Mouse (Mus musculus): Measurements from ENCODE around the gene Cnga1. TPM values are rescaled to one million over a fixed set of nuclear protein-coding genes. Genes with fewer than 3 reads are reported as not detected.
"Not testable (repeated sequence)": the region's sequence is repeated elsewhere in the genome, so short reads cannot be mapped to it uniquely, and the experiment has no call there.

The Cnga1 gene
- total RNA-seq, 2 experiments from 2014 or later: not detected

- intact Hi-C loops (cut with DNase I): no loop called here
- DNase-seq (ENCODE audit: low spot score): no peak
Measured at GRCm38 (mm10) chr5:72646131-72646530, 2.1 kb upstream of the Cnga1 start.

- intact Hi-C loops (cut with DNase I): no loop called here
- no peak for DNase-seq (ENCODE audit: low spot score)
Measured at GRCm38 (mm10) chr5:72643655-72644054, 420 bp downstream of the Cnga1 start.

GRCm38 (mm10) chr5:72640072-72640471 lies 4.0 kb downstream of the Cnga1 start:
- DNase-seq (ENCODE audit: low spot score): no peak
- intact Hi-C loops (cut with DNase I): no loop called here

GRCm38 (mm10) chr5:72636576-72636975 lies 7.5 kb downstream of the Cnga1 start:
- intact Hi-C loops (cut with DNase I): no loop called here
- no peak for DNase-seq (ENCODE audit: low spot score)

GRCm38 (mm10) chr5:72636122-72636521 lies 8.0 kb downstream of the Cnga1 start:
- no peak for DNase-seq (ENCODE audit: low spot score)
- intact Hi-C loops (cut with DNase I): no loop called here

- DNase-seq (ENCODE audit: low spot score): no peak
- intact Hi-C loops (cut with DNase I): no loop called here
Measured at GRCm38 (mm10) chr5:72634791-72635271, 9.2 kb downstream of the Cnga1 start.

- intact Hi-C loops (cut with DNase I): no loop called here
- no peak for DNase-seq (ENCODE audit: low spot score)
Measured at GRCm38 (mm10) chr5:72630026-72630425, 14.0 kb downstream of the Cnga1 start.

- no peak for DNase-seq (ENCODE audit: low spot score)
- intact Hi-C loops (cut with DNase I): no loop called here
Measured at GRCm38 (mm10) chr5:72621022-72621421, 23.1 kb downstream of the Cnga1 start.

GRCm38 (mm10) chr5:72617413-72617812 lies 26.7 kb downstream of the Cnga1 start:
- DNase-seq (ENCODE audit: low spot score): no peak
- intact Hi-C loops (cut with DNase I): no loop called here

GRCm38 (mm10) chr5:72603138-72603537 lies 40.9 kb downstream of the Cnga1 start:
- intact Hi-C loops (cut with DNase I): no loop called here
- DNase-seq (ENCODE audit: low spot score): no peak

- intact Hi-C loops (cut with DNase I): loop anchor here (2.0 kb wide), 1 partner anchor 250 kb away; no protein-coding TSS in a partner anchor
- DNase-seq (ENCODE audit: low spot score): peak; percentile 6
Measured at GRCm38 (mm10) chr5:72601006-72601405, 43.1 kb downstream of the Cnga1 start.

- DNase-seq (ENCODE audit: low spot score): no peak
- intact Hi-C loops (cut with DNase I): loop anchor here (5.0 kb wide), 1 partner anchor 420 kb away; the partner anchor contains the start of gene Slc10a4
Measured at GRCm38 (mm10) chr5:72587192-72587681, 56.8 kb downstream of the Cnga1 start, which contains the start of gene Gm5868. Gm5868 (minus strand) TSS chr5:72587551.

- intact Hi-C loops (cut with DNase I): loop anchor here (5.0 kb wide), 1 partner anchor 421 kb away; the partner anchor contains the start of gene Slc10a4
- DNase-seq (ENCODE audit: low spot score): not testable (repeated sequence)
Measured at GRCm38 (mm10) chr5:72586667-72587191, 57.3 kb downstream of the Cnga1 start.

GRCm38 (mm10) chr5:72586122-72586521 lies 58.0 kb downstream of the Cnga1 start:
- not testable (repeated sequence) for DNase-seq (ENCODE audit: low spot score)
- intact Hi-C loops (cut with DNase I): loop anchor here (5.0 kb wide), 1 partner anchor 421 kb away; the partner anchor contains the start of gene Slc10a4

- intact Hi-C loops (cut with DNase I); DNase-seq (ENCODE audit: low spot score): not testable (repeated sequence)
Measured at GRCm38 (mm10) chr5:72580970-72581332, 63.1 kb downstream of the Cnga1 start, which contains the start of gene Zar1. Zar1 (minus strand) TSS chr5:72581254.

GRCm38 (mm10) chr5:72580088-72580969 lies 63.7 kb downstream of the Cnga1 start:
- intact Hi-C loops (cut with DNase I); DNase-seq (ENCODE audit: low spot score): not testable (repeated sequence)

- DNase-seq (ENCODE audit: low spot score); intact Hi-C loops (cut with DNase I): not testable (repeated sequence)
Measured at GRCm38 (mm10) chr5:72579599-72579998, 64.5 kb downstream of the Cnga1 start.

GRCm38 (mm10) chr5:72565621-72566020 lies 78.5 kb downstream of the Cnga1 start:
- intact Hi-C loops (cut with DNase I): no loop called here
- no peak for DNase-seq (ENCODE audit: low spot score)

GRCm38 (mm10) chr5:72563183-72563582 lies 80.9 kb downstream of the Cnga1 start:
- DNase-seq (ENCODE audit: low spot score); intact Hi-C loops (cut with DNase I): not testable (repeated sequence)

- DNase-seq (ENCODE audit: low spot score): no peak
- intact Hi-C loops (cut with DNase I): no loop called here
Measured at GRCm38 (mm10) chr5:72560976-72561628, 83.0 kb downstream of the Cnga1 start.

Measured in heart, postnatal 25 days (tissue).